ENCODE assay signal across 8 mouse cellular contexts in the genomic region with DNA sequence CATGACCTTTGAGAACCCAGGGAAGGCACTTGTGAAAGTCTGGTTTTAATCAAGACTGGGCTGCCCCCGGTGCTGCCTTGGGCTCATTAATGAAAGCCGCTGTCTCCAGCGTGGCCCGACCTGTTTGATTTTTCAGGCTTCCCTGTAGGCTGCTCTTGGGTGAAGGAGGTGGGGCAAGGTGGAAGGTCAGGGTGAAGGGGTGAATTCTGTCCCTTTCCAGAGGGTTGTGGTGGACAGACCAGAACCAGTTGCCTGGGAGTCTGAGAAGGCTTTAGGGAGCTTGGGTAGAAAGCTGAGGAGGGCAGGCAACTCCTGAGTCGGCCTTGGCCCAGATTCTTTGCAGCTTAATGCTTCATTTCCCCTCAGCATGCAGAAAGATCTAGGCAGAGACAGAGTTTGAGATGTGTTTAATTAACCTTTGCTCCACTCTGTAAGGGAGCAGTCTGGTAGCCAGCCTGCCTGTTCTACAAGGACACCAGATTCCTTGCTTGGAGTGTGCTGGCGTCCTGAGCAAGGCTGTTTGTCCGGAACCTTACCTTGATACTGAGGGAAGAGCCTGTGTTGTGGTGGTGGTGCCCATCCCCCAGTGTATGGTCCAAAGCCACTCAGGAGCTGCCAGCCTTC. TPM values are rescaled to one million over a fixed set of nuclear protein-coding genes. Genes with fewer than 3 reads are reported as not detected.
DNase-seq lines count a peak whose midpoint lies in the region.

No protein-coding gene starts in this region.

- peak; percentile 59 for DNase-seq in adrenal gland, postnatal 14 days
- DNase-seq in adrenal gland, postnatal 4 days (ENCODE audit: low spot score in 2 of 2) = no peak
- peak; percentile 43 for DNase-seq in ovary, adult 18-20 months (ENCODE audit: low spot score)
- no peak for DNase-seq in ovary, postnatal 14 days (ENCODE audit: low spot score)
- DNase-seq in kidney, postnatal 14 days = peak; percentile 74
- peak; percentile 84 for DNase-seq in yolk sac, embryonic 10.5 days (ENCODE audit: low spot score)
- DNase-seq in frontal cortex, postnatal 25 days (ENCODE audit: low spot score in 2 of 2) = no peak
- no peak for DNase-seq in lung, adult 18-20 months

RNA-seq across cellular contexts. Expression of a gene that starts 15.3 kb away (rescaled TPM):
- total RNA-seq in adrenal gland, postnatal 14 days (2021) = 26.6 and 40.0 TPM in 2 replicates
- 10 to 100 TPM; 44.6 to 45.9 TPM for total RNA-seq in adrenal gland, postnatal 4 days (2021)

RNA-seq across cellular contexts. Expression of a gene that starts 24.5 kb away (rescaled TPM):
- 213 and 228 TPM in 2 replicates for total RNA-seq in adrenal gland, postnatal 14 days (2021)
- 100 to 1,000 TPM; 159 to 160 TPM for total RNA-seq in adrenal gland, postnatal 4 days (2021)

RNA-seq across cellular contexts. Expression of a gene that starts 48.9 kb away (rescaled TPM):
- total RNA-seq in adrenal gland, postnatal 14 days (2021) = 65.0 and 67.7 TPM in 2 replicates
- 1 to 10 TPM; 4.0 to 5.5 TPM for total RNA-seq in adrenal gland, postnatal 4 days (2021)

Comparison
In these comparisons a context has a peak if more than half of its experiments do, and no peak if none do; other contexts are left out.
1. DNase-seq: peak in adrenal gland, postnatal 14 days (single experiment), ovary, adult 18-20 months (single experiment), kidney, postnatal 14 days (single experiment) and yolk sac, embryonic 10.5 days (single experiment); none in adrenal gland, postnatal 4 days (0 of 2), ovary, postnatal 14 days (single experiment), frontal cortex, postnatal 25 days (0 of 2) and lung, adult 18-20 months (0 of 2).
2. RNA of a gene that starts 48.9 kb away (total RNA-seq): 65.0 to 67.7 TPM in adrenal gland, postnatal 14 days; 4.0 to 5.5 TPM in adrenal gland, postnatal 4 days; every median in the first group is over 10 times any median in the second.